Mouse (Mus musculus) G1E (cell line): ENCODE data around the gene Mtx3.

ENCODE experiments used
- CTCF ChIP-seq: IDR thresholded peaks from 2 replicates; pipeline ENCODE4 v1.5.1; 2012; ENCODE audit warnings: low read depth, low read length, inconsistent platforms, mixed read lengths
- GATA1 ChIP-seq: IDR thresholded peaks from 2 replicates; pipeline ENCODE4 v1.6.1; 2012; ENCODE audit warnings: borderline replicate concordance, low read length, inconsistent platforms, mixed read lengths

- no peak for TF ChIP-seq CTCF
- TF ChIP-seq GATA1, result no peak
Measured at GRCm38 (mm10) chr13:92847336-92847735, 2.8 kb downstream of the Mtx3 start.
